Mouse (Mus musculus) CH12.LX (cell line): ENCODE data around the gene Bend3. TPM values are rescaled to one million over a fixed set of nuclear protein-coding genes. Genes with fewer than 3 reads are reported as not detected.

Experiments used
- DNase-seq: peaks from one replicate; pipeline ENCODE4 v3.0.0-alpha.2; 2013; ENCODE audit errors: extremely low read depth
- H3K27ac ChIP-seq: 2 replicates; pipeline ENCODE4 v1.5.1; 2012; ENCODE audit warnings: low read depth, mild to moderate bottlenecking, control low read depth, moderate library complexity; ENCODE audit not compliant: insufficient read depth
- H3K27me3 ChIP-seq: replicated peaks from 2 replicates; pipeline ENCODE3; 2012; ENCODE audit warnings: inconsistent platforms
- H3K36me3 ChIP-seq, 2 experiments: replicated peaks in 1 of 2; 2 replicates each; pipeline versions ENCODE3 to v1.6.1; 2012; ENCODE audit warnings: inconsistent platforms in 1 of 2, low read length in 1 of 2, mild to moderate bottlenecking in 1 of 2, mixed read lengths in 1 of 2, moderate library complexity in 1 of 2; ENCODE audit not compliant: control insufficient read depth in 1 of 2, insufficient read depth in 1 of 2
- H3K4me1 ChIP-seq, 2 experiments: 2 replicates each; pipeline ENCODE4 v1.6.1; 2012; ENCODE audit warnings: inconsistent platforms in 1 of 2, moderate library complexity in 1 of 2; ENCODE audit not compliant: insufficient read depth in 2 of 2, control insufficient read depth in 1 of 2
- H3K4me2 ChIP-seq: 2 replicates; pipeline ENCODE4 v1.6.1; 2012; ENCODE audit warnings: low read depth, mild to moderate bottlenecking, control low read depth; ENCODE audit not compliant: poor library complexity, insufficient read depth, severe bottlenecking
- H3K4me3 ChIP-seq, 3 experiments: fragments of 150-350 bp in 1 of 3; sonication (generic) in 1 of 3; replicated peaks in 1 of 3; 2 replicates each; pipeline versions ENCODE3 to v1.5.1; 2011 to 2012; ENCODE audit warnings: low read depth in 2 of 3, low read length in 2 of 3, mild to moderate bottlenecking in 2 of 3, moderate library complexity in 2 of 3, control low read depth in 1 of 3, improper control_type of control experiment in 1 of 3, inconsistent platforms in 1 of 3, mixed read lengths in 1 of 3; ENCODE audit not compliant: poor library complexity in 1 of 3
- H3K79me2 ChIP-seq: replicated peaks from 2 replicates; pipeline ENCODE4 v1.6.1; 2012; ENCODE audit warnings: mild to moderate bottlenecking, moderate library complexity; ENCODE audit not compliant: control insufficient read depth, poor library complexity, insufficient read depth, severe bottlenecking; ENCODE audit errors: extremely low read depth
- H3K9ac ChIP-seq: 2 replicates; pipeline ENCODE4 v1.6.1; 2012; ENCODE audit warnings: low read depth, mild to moderate bottlenecking, control low read depth, moderate library complexity; ENCODE audit not compliant: insufficient read depth
- H3K9me3 ChIP-seq: replicated peaks from 2 replicates; pipeline ENCODE3; 2012; ENCODE audit warnings: low read length, inconsistent platforms, mixed read lengths
- CHD1 ChIP-seq: IDR thresholded peaks from 2 replicates; pipeline ENCODE4 v1.6.1; 2012; ENCODE audit warnings: low read depth, low read length, improper control_type of control experiment, inconsistent platforms
- E2F4 ChIP-seq: IDR thresholded peaks from 2 replicates; pipeline ENCODE4 v1.6.1; 2011; ENCODE audit warnings: low read depth, low read length, improper control_type of control experiment; ENCODE audit not compliant: insufficient replicate concordance
- ELF1 ChIP-seq: IDR thresholded peaks from 2 replicates; pipeline ENCODE4 v1.6.1; 2014; ENCODE audit warnings: low read depth, mild to moderate bottlenecking, inconsistent platforms, low read length, improper control_type of control experiment
- HCFC1 ChIP-seq: IDR thresholded peaks from 2 replicates; pipeline ENCODE4 v1.6.1; 2012; ENCODE audit warnings: low read depth, mild to moderate bottlenecking, inconsistent platforms, low read length, improper control_type of control experiment
- JUN ChIP-seq: IDR thresholded peaks from 2 replicates; pipeline ENCODE4 v1.6.1; 2011; ENCODE audit warnings: low read depth, mild to moderate bottlenecking, low read length, improper control_type of control experiment, moderate library complexity; ENCODE audit not compliant: insufficient read depth
- MEF2A ChIP-seq: IDR thresholded peaks from 2 replicates; pipeline ENCODE4 v1.6.1; 2014; ENCODE audit warnings: low read depth, mild to moderate bottlenecking, inconsistent platforms, low read length, improper control_type of control experiment, borderline replicate concordance
- MXI1 ChIP-seq: IDR thresholded peaks from 2 replicates; pipeline ENCODE4 v1.6.1; 2011; ENCODE audit warnings: mild to moderate bottlenecking, low read depth, low read length, improper control_type of control experiment
- MYC ChIP-seq: IDR thresholded peaks from 2 replicates; pipeline ENCODE4 v1.6.1; 2011; ENCODE audit warnings: low read depth, mild to moderate bottlenecking, improper control_type of control experiment, low read length
- NELFE ChIP-seq: IDR thresholded peaks from 2 replicates; pipeline ENCODE4 v1.6.1; 2011; ENCODE audit warnings: low read depth, low read length, improper control_type of control experiment
- NRF1 ChIP-seq: IDR thresholded peaks from 2 replicates; pipeline ENCODE4 v1.6.1; 2014; ENCODE audit warnings: low read depth, mild to moderate bottlenecking, inconsistent platforms, low read length, improper control_type of control experiment, moderate library complexity
- PAX5 ChIP-seq: IDR thresholded peaks from 2 replicates; pipeline ENCODE4 v1.6.1; 2012; ENCODE audit warnings: low read length, inconsistent platforms, mixed read lengths
- POLR2AphosphoS2 ChIP-seq: IDR thresholded peaks from 2 replicates; pipeline ENCODE4 v1.6.1; 2011; ENCODE audit warnings: low read depth, low read length, improper control_type of control experiment
- SIN3A ChIP-seq: IDR thresholded peaks from 2 replicates; pipeline ENCODE4 v1.6.1; 2012; ENCODE audit warnings: low read length, improper control_type of control experiment, inconsistent platforms
- SMC3 ChIP-seq: IDR thresholded peaks from 2 replicates; pipeline ENCODE4 v1.6.1; 2011; ENCODE audit warnings: low read depth, low read length, improper control_type of control experiment
- TCF12 ChIP-seq: IDR thresholded peaks from 2 replicates; pipeline ENCODE4 v1.6.1; 2014; ENCODE audit warnings: low read depth, mild to moderate bottlenecking, inconsistent platforms, low read length, improper control_type of control experiment
- ZMIZ1 ChIP-seq: IDR thresholded peaks from 2 replicates; pipeline ENCODE4 v1.6.1; 2012; ENCODE audit warnings: low read depth, mild to moderate bottlenecking, inconsistent platforms, low read length, improper control_type of control experiment
- dilution Hi-C: fragments of 300-500 bp; cut with MboI; formaldehyde crosslinking; loops from 2 replicates; pipeline ENCODE4 v1.14.3; 2020; ENCODE audit warnings: low sequenced_read_pairs; ENCODE audit not compliant: extremely low pct_unique_long_range_greater_than_20kb, extremely low pct_ligation_motif_present
- in situ Hi-C: fragments of 300-500 bp; cut with MboI; formaldehyde crosslinking; loops from 3 replicates; pipeline ENCODE4 v1.14.3; 2019; ENCODE audit warnings: low sequenced_read_pairs, low pct_ligation_motif_present, low pct_unique_long_range_greater_than_20kb, mixed read lengths
- polyA plus RNA-seq: library from polyadenylated mRNA; unstranded; fragments of >175 nt; gene quantifications from 2 replicates; pipeline ENCODE4 v1.2.1, GENCODE M21; 2012; ENCODE audit warnings: low read depth; ENCODE audit not compliant: insufficient read length
- total RNA-seq, 2 experiments: library from RNA; depleted of rRNA; stranded (reverse); fragments of 300-350 nt in 1 of 2; fragments of >200 nt in 1 of 2; gene quantifications; 2 replicates each; pipeline ENCODE4 v1.2.3; 2012 to 2014

The Bend3 gene
- total and polyA plus RNA-seq, 3 experiments = 7.4 to 18.9 (median 8.7) TPM

- Histone ChIP-seq H3K4me3 (no peak overlapping the region), H3K9me3 (no peaks in the 10 kb centered on the region), H3K4me2 (no peak overlapping the region), H3K9ac (no peak overlapping the region), H3K27me3 (no peaks in the 10 kb centered on the region), H3K79me2 (no peaks in the 10 kb centered on the region), H3K27ac (no peak overlapping the region), H3K36me3 (peaks cover 0 to 7% of the 10 kb centered on the region in 2 experiments), H3K4me1 (no peaks in the 10 kb centered on the region)
- TF ChIP-seq HCFC1 (no peak), SIN3A (no peak), E2F4 (no peak), NELFE (no peak), ZMIZ1 (no peak), MYC (no peak), ELF1 (no peak), CHD1 (no peak), JUN (no peak), NRF1 (no peak), PAX5 (no peak), TCF12 (no peak), SMC3 (no peak), POLR2AphosphoS2 (no peak), MXI1 (no peak), MEF2A (no peak)
- DNase-seq = no peak
- in situ Hi-C loops = no loop called here
- dilution Hi-C loops = no loop called here
Observed at GRCm38 (mm10) chr10:43440981-43441740, 37.5 kb upstream of the Bend3 start.

- Histone ChIP-seq H3K4me2 (no peak overlapping the region), H3K4me1 (peaks cover 0 to 21% of the 10 kb centered on the region in 2 experiments; a peak in 2 of 4 replicates), H3K36me3 (no peaks in the 10 kb centered on the region), H3K9ac (no peak overlapping the region)
- in situ Hi-C loops = no loop called here
- TF ChIP-seq MEF2A = no peak
- TF ChIP-seq, all 38 proteins: peak for 0
- no peak overlapping the region for H3K27ac ChIP-seq
- H3K4me3 ChIP-seq = no peak overlapping the region
- peaks cover 2% of the 10 kb centered on the region for H3K27me3 ChIP-seq
- H3K79me2 ChIP-seq = no peaks in the 10 kb centered on the region
- peaks cover 3% of the 10 kb centered on the region for H3K9me3 ChIP-seq
- DNase-seq = no peak
- dilution Hi-C loops = no loop called here
Observed at GRCm38 (mm10) chr10:43448656-43449055, 30.0 kb upstream of the Bend3 start.
